Mouse (Mus musculus) ovary, postnatal 10 days (tissue): Measurements from ENCODE around the gene Rtn4rl1.

Experiments
- DNase-seq: peaks from one replicate; pipeline ENCODE4 v3.0.0; 2022; ENCODE audit warnings: low spot score

Gene Rtn4rl1

GRCm38 (mm10) chr11:75212876-75213275 lies 19.3 kb downstream of the Rtn4rl1 start:
- no peak for DNase-seq

- DNase-seq = peak; percentile 23
Measured at GRCm38 (mm10) chr11:75213372-75214080, 19.9 kb downstream of the Rtn4rl1 start.

GRCm38 (mm10) chr11:75214081-75214950 lies 20.7 kb downstream of the Rtn4rl1 start:
- DNase-seq = no peak

- no peak for DNase-seq
Measured at GRCm38 (mm10) chr11:75220115-75220514, 26.5 kb downstream of the Rtn4rl1 start.

GRCm38 (mm10) chr11:75220517-75221145 lies 27.0 kb downstream of the Rtn4rl1 start:
- DNase-seq = no peak

GRCm38 (mm10) chr11:75224062-75224461 lies 30.5 kb downstream of the Rtn4rl1 start:
- DNase-seq = no peak

- DNase-seq = no peak
Measured at GRCm38 (mm10) chr11:75224835-75225234, 31.3 kb downstream of the Rtn4rl1 start.

- DNase-seq = no peak
Measured at GRCm38 (mm10) chr11:75227632-75228031, 34.0 kb downstream of the Rtn4rl1 start.

GRCm38 (mm10) chr11:75229289-75229688 lies 35.7 kb downstream of the Rtn4rl1 start:
- DNase-seq = no peak

GRCm38 (mm10) chr11:75230272-75230760 lies 36.7 kb downstream of the Rtn4rl1 start:
- DNase-seq = no peak

GRCm38 (mm10) chr11:75231756-75232155 lies 38.2 kb downstream of the Rtn4rl1 start:
- no peak for DNase-seq

GRCm38 (mm10) chr11:75232434-75232833 lies 38.9 kb downstream of the Rtn4rl1 start:
- DNase-seq = no peak

GRCm38 (mm10) chr11:75234745-75235144 lies 41.2 kb downstream of the Rtn4rl1 start:
- DNase-seq = no peak

GRCm38 (mm10) chr11:75240158-75240934 lies 46.8 kb downstream of the Rtn4rl1 start:
- DNase-seq = no peak

GRCm38 (mm10) chr11:75242710-75243255 lies 49.2 kb downstream of the Rtn4rl1 start:
- no peak for DNase-seq

GRCm38 (mm10) chr11:75244368-75245275 lies 51.0 kb downstream of the Rtn4rl1 start:
- no peak for DNase-seq

GRCm38 (mm10) chr11:75245372-75246330 lies 52.1 kb downstream of the Rtn4rl1 start:
- DNase-seq = no peak

GRCm38 (mm10) chr11:75246589-75246988 lies 53.0 kb downstream of the Rtn4rl1 start:
- DNase-seq = no peak

- DNase-seq = no peak
Measured at GRCm38 (mm10) chr11:75247137-75247730, 53.7 kb downstream of the Rtn4rl1 start.
